Mouse (Mus musculus): ENCODE data around the gene Omt2b. TPM values are rescaled to one million over a fixed set of nuclear protein-coding genes. Genes with fewer than 3 reads are reported as not detected.
"Not testable (repeated sequence)": the region's sequence is repeated elsewhere in the genome, so short reads cannot be mapped to it uniquely, and the experiment has no call there.

The Omt2b gene
- polyA plus RNA-seq, 1 experiment, result not detected

DNA sequence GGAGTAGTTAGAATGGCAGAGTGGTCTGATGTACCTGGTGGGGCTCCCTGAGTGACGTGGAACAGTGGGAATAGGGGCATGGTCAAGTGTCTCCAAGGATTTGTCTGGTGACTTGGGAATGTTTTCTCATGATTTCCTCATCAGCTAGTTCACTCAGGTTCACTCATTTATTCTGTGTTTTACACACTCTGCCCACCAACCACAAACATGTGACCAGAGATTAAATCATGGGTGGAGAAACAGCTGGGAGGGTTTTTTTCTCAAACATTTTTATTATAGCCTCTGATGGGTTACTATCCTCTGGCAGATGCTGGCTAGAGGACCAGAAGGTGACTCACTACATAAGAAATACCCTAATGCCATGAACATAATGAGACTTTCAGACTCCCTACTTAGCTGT lies 29.2 kb upstream of the Omt2b start:
- Histone ChIP-seq H3K27ac (ENCODE audit: insufficient read depth, low read length) (no peak overlapping the region), H3K4me1 (ENCODE audit: control insufficient read depth, insufficient read depth, insufficient read length) (no peaks in the 10 kb centered on the region), H3K36me3 (ENCODE audit: control insufficient read depth, insufficient read depth, low read length) (no peaks in the 10 kb centered on the region), H3K4me3 (ENCODE audit: extremely low read depth, insufficient read depth, insufficient read length) (no peak overlapping the region), H3K27me3 (ENCODE audit: control insufficient read depth, insufficient read depth, low read length) (no peaks in the 10 kb centered on the region)
- 88% methylated on average over 1 of the region's 1 CpGs for WGBS
- TF ChIP-seq CTCF (IDR thresholded peaks at IDR 0.05; ENCODE audit: extremely low read depth, insufficient read depth, insufficient read length, insufficient replicate concordance) (no peak), POLR2A (IDR thresholded peaks at IDR 0.05; ENCODE audit: low read depth, low read length) (no peak)
- no peak for DNase-seq (ENCODE audit: low read depth in 1 of 2, low spot score in 2 of 2)

- not testable (repeated sequence) for DNase-seq (ENCODE audit: low read depth in 1 of 2, low spot score in 2 of 2); H3K27ac ChIP-seq (ENCODE audit: insufficient read depth, low read length); H3K4me1 ChIP-seq (ENCODE audit: control insufficient read depth, insufficient read depth, insufficient read length); H3K27me3 ChIP-seq (ENCODE audit: control insufficient read depth, insufficient read depth, low read length); H3K4me3 ChIP-seq (ENCODE audit: extremely low read depth, insufficient read depth, insufficient read length); H3K36me3 ChIP-seq (ENCODE audit: control insufficient read depth, insufficient read depth, low read length)
- 76% methylated on average over 1 of the region's 1 CpGs for WGBS
These were observed 28.2 kb upstream of the Omt2b start for GRCm38 (mm10) chr9:78299143-78299542.

GRCm38 (mm10) chr9:78308122-78308521 lies 19.3 kb upstream of the Omt2b start:
- not testable (repeated sequence) for H3K4me1 ChIP-seq (ENCODE audit: control insufficient read depth, insufficient read depth, insufficient read length); H3K4me3 ChIP-seq (ENCODE audit: extremely low read depth, insufficient read depth, insufficient read length); H3K27me3 ChIP-seq (ENCODE audit: control insufficient read depth, insufficient read depth, low read length); H3K36me3 ChIP-seq (ENCODE audit: control insufficient read depth, insufficient read depth, low read length); H3K27ac ChIP-seq (ENCODE audit: insufficient read depth, low read length); DNase-seq (ENCODE audit: low read depth in 1 of 2, low spot score in 2 of 2)
- 65% methylated on average over 3 of the region's 3 CpGs for WGBS

GRCm38 (mm10) chr9:78314696-78315095 lies 12.7 kb upstream of the Omt2b start, which contains the start of gene Omt2a:
Gene Omt2a (minus strand): TSS chr9:78314796.
- WGBS, result 84% methylated on average over 2 of the region's 2 CpGs
- Histone ChIP-seq H3K4me1 (ENCODE audit: control insufficient read depth, insufficient read depth, insufficient read length) (no peaks in the 10 kb centered on the region), H3K4me3 (ENCODE audit: extremely low read depth, insufficient read depth, insufficient read length) (no peak within 1 kb of the TSS), H3K36me3 (ENCODE audit: control insufficient read depth, insufficient read depth, low read length) (no peaks in the 10 kb centered on the region), H3K27me3 (ENCODE audit: control insufficient read depth, insufficient read depth, low read length) (no peaks in the 10 kb centered on the region), H3K27ac (ENCODE audit: insufficient read depth, low read length) (no peak within 1 kb of the TSS)
- no peak for TF ChIP-seq POLR2A (IDR thresholded peaks at IDR 0.05; ENCODE audit: low read depth, low read length)
- no peak for DNase-seq (ENCODE audit: low read depth in 1 of 2, low spot score in 2 of 2)

- DNase-seq (ENCODE audit: low read depth in 1 of 2, low spot score in 2 of 2), result no peak
- TF ChIP-seq CTCF (IDR thresholded peaks at IDR 0.05; ENCODE audit: extremely low read depth, insufficient read depth, insufficient read length, insufficient replicate concordance) (no peak), POLR2A (IDR thresholded peaks at IDR 0.05; ENCODE audit: low read depth, low read length) (no peak)
- no peak overlapping the region for H3K27ac ChIP-seq (ENCODE audit: insufficient read depth, low read length)
- no peaks in the 10 kb centered on the region for H3K4me1 ChIP-seq (ENCODE audit: control insufficient read depth, insufficient read depth, insufficient read length)
- no peak overlapping the region for H3K4me3 ChIP-seq (ENCODE audit: extremely low read depth, insufficient read depth, insufficient read length)
- WGBS, result 3% methylated on average over 1 of the region's 1 CpGs
- no peaks in the 10 kb centered on the region for H3K27me3 ChIP-seq (ENCODE audit: control insufficient read depth, insufficient read depth, low read length)
- H3K36me3 ChIP-seq (ENCODE audit: control insufficient read depth, insufficient read depth, low read length), result no peaks in the 10 kb centered on the region
These were observed 7.9 kb upstream of the Omt2b start for GRCm38 (mm10) chr9:78319499-78319898.

DNA sequence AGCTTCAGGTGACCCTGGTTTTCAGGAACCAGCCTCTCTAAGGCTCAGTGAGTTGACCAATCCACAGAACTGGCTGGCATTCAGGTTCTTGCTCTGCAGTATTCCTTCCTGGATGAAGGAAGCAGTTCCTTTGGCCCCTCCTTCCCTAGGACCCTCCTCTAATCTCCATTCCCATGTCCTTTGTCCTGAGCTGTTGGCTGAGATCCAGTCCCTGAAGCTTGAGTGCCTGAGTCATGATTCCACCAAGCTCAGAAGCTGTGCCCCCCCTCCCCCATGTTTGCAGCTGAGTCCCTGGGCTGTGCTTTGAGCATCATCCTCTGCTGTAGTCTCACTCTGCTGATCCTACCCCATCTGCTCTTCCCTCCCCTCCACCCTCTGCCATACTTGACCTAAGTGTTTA lies 9.7 kb downstream of the Omt2b start:
- not testable (repeated sequence) for H3K27me3 ChIP-seq (ENCODE audit: control insufficient read depth, insufficient read depth, low read length); H3K27ac ChIP-seq (ENCODE audit: insufficient read depth, low read length); H3K4me1 ChIP-seq (ENCODE audit: control insufficient read depth, insufficient read depth, insufficient read length); H3K4me3 ChIP-seq (ENCODE audit: extremely low read depth, insufficient read depth, insufficient read length); H3K36me3 ChIP-seq (ENCODE audit: control insufficient read depth, insufficient read depth, low read length); DNase-seq (ENCODE audit: low read depth in 1 of 2, low spot score in 2 of 2)

DNA sequence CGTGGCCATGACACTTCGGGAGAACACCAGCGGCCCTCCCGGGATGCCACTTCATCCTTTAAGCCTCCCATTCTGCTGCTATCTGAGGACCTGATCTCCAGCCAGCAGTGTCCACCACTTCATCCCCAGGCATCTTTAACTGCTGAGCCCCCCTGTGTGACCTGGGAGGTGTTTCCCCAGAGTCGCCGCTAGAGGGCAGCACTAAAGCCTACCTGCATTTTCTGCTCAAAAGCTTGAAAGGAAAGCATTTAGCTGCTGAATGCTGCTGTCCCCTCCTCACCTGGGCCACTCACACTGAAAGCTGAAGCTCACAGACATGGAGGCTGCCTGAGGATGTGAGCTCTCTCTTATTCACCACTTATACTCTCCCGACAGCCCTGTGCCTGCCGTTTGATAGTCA lies 12.9 kb downstream of the Omt2b start:
- TF ChIP-seq CTCF (IDR thresholded peaks at IDR 0.05; ENCODE audit: extremely low read depth, insufficient read depth, insufficient read length, insufficient replicate concordance), result peak; percentile 38; the same call in 1 of the 2 replicates
- H3K27ac ChIP-seq (ENCODE audit: insufficient read depth, low read length); H3K4me3 ChIP-seq (ENCODE audit: extremely low read depth, insufficient read depth, insufficient read length); H3K36me3 ChIP-seq (ENCODE audit: control insufficient read depth, insufficient read depth, low read length); H3K4me1 ChIP-seq (ENCODE audit: control insufficient read depth, insufficient read depth, insufficient read length); H3K27me3 ChIP-seq (ENCODE audit: control insufficient read depth, insufficient read depth, low read length): not testable (repeated sequence)
- peak in 1 of 2 experiments; percentile 32 for DNase-seq (ENCODE audit: low read depth in 1 of 2, low spot score in 2 of 2)
- WGBS, result 25% methylated on average over 8 of the region's 8 CpGs

- not testable (repeated sequence) for H3K4me3 ChIP-seq (ENCODE audit: extremely low read depth, insufficient read depth, insufficient read length); DNase-seq (ENCODE audit: low read depth in 1 of 2, low spot score in 2 of 2); H3K36me3 ChIP-seq (ENCODE audit: control insufficient read depth, insufficient read depth, low read length); H3K27me3 ChIP-seq (ENCODE audit: control insufficient read depth, insufficient read depth, low read length); H3K4me1 ChIP-seq (ENCODE audit: control insufficient read depth, insufficient read depth, insufficient read length); H3K27ac ChIP-seq (ENCODE audit: insufficient read depth, low read length)
- 89% methylated on average over 4 of the region's 4 CpGs for whole genome bisulfite sequencing
These were observed 15.1 kb downstream of the Omt2b start for GRCm38 (mm10) chr9:78342494-78342893.

- not testable (repeated sequence) for H3K4me1 ChIP-seq (ENCODE audit: control insufficient read depth, insufficient read depth, insufficient read length); DNase-seq (ENCODE audit: low read depth in 1 of 2, low spot score in 2 of 2); H3K36me3 ChIP-seq (ENCODE audit: control insufficient read depth, insufficient read depth, low read length); H3K27me3 ChIP-seq (ENCODE audit: control insufficient read depth, insufficient read depth, low read length); H3K4me3 ChIP-seq (ENCODE audit: extremely low read depth, insufficient read depth, insufficient read length); H3K27ac ChIP-seq (ENCODE audit: insufficient read depth, low read length)
- 66% methylated on average over 9 of the region's 9 CpGs for WGBS
These were observed 15.7 kb downstream of the Omt2b start for GRCm38 (mm10) chr9:78343055-78343454.

- H3K4me1 ChIP-seq (ENCODE audit: control insufficient read depth, insufficient read depth, insufficient read length); H3K36me3 ChIP-seq (ENCODE audit: control insufficient read depth, insufficient read depth, low read length); H3K27ac ChIP-seq (ENCODE audit: insufficient read depth, low read length); H3K4me3 ChIP-seq (ENCODE audit: extremely low read depth, insufficient read depth, insufficient read length); DNase-seq (ENCODE audit: low read depth in 1 of 2, low spot score in 2 of 2); H3K27me3 ChIP-seq (ENCODE audit: control insufficient read depth, insufficient read depth, low read length): not testable (repeated sequence)
- WGBS, result 59% methylated on average over 4 of the region's 4 CpGs
These were observed 17.8 kb downstream of the Omt2b start for GRCm38 (mm10) chr9:78345235-78345634.

Data from spleen, adult 2 months (tissue).